Mouse (Mus musculus) frontal cortex, postnatal 25 days (tissue): ENCODE results near the gene Tedc1.
"Not testable (repeated sequence)": the region's sequence is repeated elsewhere in the genome, so short reads cannot be mapped to it uniquely, and the experiment has no call there.

Source experiments
- DNase-seq, 2 experiments: peaks; one replicate each; pipeline ENCODE4 v3.0.0; 2022; ENCODE audit warnings: low spot score in 2 of 2

The Tedc1 gene

DNA sequence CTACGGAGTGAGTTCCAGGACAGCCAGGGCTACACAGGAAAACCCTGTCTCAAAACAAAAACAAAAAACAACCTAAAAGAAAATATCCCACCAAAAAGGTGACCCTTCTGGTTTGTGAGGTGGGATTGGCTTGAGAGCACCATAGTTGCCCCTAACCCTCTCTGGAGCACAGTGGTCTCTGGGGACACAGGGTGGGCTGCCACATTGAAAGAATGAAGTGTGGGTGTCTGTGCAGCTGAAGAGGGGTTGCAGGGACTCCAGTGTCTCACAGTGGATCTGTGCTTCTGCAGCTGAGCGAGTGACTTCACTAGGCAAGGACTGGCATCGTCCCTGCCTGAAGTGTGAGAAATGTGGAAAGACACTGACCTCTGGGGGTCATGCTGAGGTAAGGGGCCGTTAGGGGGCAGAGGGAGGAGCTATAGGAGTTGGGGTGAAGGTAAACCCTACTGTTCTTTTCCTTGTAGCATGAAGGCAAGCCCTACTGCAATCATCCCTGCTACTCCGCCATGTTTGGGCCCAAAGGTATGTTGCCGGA lies 3.2 kb upstream of the Tedc1 start:
- DNase-seq, result no peak

DNA sequence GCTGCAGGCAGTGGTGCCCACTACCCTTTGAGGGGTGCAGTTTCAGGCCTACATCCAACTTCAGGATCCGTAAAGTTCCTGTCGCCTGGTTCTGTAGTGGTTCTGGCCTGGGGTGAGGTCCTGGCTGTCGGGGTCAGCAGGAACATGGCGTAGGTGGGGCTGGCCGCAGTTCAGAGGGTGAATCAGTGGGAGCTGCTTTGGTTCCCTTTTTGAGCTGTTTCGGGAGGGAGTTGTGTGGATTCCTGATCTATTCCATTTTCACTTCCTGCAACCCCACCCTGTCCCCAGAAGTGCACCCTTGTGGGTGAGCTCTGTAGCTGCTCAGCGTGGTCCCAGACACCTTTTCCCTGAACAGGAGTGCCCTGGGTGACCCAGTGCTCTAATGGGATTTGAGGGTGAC lies 2.2 kb upstream of the Tedc1 start:
- DNase-seq, result no peak

DNA sequence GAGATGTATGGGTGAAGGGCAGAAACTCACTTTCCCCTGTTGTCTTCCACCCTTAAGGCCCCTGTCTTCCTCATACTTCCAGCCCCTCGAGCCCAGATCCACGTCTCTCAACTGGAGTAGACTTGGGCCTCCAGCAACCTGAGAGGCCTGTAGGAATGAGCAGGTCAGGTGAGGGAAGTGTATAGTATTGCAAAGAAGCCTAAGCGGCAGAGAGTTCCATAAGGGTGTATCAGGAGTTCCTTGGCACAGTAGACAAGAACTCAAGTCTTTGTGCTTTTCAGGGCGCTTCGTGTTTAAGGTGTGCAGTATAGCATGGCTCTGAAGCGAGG lies 1.5 kb upstream of the Tedc1 start:
- DNase-seq, result no peak

DNA sequence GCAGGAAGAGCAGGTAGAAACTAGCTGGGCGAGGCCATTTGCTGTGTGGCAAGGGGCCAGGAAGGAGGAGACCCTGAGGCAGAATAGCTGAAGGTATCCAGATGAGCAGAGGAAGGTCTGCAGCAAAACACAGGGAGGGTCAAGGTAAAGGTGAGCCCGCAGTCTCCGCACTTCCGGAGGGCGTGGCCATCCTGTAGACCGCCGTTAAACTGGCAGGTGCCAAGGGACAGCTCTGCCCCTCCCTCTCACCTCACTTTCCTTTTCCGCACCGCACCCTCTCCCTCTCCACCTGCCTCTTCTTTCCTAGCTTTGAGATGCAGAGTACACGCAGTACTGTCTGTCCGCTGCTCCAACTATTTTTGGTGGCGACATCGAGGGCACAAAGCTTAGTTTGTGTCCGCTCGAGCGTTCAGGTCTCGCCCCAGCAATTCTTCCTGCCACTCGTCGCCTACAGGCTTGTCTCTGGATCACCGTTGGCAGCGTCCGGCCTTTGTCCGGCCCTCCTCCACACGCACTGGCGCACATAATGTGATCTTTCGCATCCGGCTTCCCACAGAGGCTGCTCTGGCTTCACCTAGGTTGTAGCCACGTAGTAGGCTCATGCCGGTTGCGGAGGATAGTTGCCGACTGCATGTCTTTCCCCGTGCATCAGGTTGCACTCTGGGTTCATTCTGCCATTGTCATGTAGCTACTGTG lies 997 bp upstream of the Tedc1 start:
- DNase-seq, result no peak

DNA sequence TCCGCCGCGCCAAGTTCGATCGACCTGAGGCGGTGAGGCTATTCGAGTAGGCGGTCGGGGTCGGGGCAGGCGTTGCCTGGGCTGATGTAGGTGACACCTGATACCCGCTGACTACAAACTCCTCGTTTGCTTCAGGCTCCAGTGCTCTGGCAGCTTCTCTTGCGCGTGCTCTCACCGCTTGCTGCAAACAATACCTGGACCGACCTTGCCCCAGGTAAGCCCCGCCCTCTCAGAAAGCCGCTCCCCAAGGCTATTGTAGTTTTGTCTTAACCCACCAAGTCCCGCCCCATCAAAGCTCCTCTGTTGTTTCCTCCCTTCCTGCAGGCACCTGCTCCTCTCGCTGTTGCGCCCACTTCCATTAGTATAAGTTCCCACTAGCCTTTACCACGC lies 314 bp downstream of the Tedc1 start:
- no peak for DNase-seq

DNA sequence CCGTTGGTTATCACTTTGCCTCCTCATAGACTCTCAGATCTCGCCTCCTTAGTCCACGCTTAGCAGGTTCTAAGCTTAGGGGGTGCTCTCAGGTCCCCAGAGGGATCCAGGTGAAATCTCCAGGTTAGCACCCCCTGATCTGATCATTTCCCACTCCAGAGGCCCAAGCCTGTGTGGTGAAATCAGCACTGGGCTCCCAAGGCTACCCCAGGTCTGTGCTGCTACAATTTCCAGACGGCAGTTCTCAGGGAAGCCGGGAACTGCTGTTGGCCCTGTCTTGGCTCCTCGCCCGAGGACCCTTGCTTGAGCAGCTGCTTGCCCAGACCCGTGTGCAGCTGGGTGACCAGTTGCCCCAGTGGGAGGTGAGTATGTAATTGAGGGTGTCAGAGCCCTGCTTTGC lies 781 bp downstream of the Tedc1 start:
- DNase-seq, result no peak

DNA sequence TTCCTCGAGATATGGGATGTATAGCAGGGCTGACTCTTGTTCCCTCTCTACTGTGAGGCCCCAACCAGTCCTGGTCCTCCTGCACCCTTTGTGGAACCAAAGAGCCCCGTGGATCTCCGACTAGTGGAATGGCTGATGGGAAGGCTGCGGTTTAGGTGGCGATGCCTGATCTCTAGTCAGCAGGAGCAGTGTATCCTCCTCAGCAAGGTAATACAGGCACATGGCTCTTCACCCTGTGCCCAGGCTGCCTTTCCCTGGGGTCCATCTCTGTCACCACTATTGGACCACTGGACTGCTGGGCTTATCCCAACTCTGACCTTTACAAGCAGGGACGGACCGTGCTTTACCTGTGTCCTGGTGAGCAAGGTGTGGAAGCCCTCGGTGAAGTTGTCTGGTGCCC lies 1.3 kb downstream of the Tedc1 start:
- DNase-seq, result no peak

DNA sequence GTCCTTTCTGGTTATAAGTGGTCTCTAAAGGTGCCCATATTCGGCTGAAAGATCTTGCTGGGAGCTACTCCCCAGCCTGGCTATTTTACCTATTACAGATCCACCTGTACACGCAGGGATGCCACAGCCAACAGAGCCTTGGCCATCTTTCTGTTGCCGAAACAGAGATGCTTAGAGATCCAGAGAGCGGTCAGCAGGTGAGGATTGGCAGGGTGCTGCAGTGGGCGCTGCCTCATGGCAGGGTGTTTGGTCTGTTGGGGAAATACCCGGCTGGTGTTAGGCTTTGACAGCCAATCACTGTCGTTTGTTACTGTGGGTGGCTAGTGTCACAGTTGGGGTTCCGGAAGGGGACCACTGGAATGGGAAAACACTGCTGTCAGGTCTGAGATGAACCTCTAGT lies 1.8 kb downstream of the Tedc1 start:
- no peak for DNase-seq

DNA sequence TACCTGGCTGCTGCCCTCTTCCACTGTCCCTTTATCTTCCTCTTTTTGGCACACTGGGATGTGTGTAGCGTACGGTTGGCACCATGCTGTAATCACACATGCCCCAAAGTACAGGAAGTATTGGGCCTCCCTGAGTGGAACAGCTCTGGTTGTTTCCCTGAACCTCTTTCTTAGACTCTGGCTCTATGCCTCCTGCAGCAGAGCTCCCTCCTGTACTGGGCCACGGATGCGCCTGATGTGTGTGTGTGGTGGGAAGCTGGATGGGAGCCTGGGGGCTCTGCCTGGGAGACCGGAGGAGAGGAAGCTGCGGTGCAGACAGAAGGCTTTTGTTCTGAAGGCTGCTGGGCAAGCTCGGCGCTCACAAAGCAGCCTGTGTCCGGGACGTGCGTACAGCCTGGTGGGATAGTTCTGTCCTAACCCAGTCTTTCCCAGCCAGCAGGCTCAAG lies 7.4 kb downstream of the Tedc1 start:
- no peak for DNase-seq

DNA sequence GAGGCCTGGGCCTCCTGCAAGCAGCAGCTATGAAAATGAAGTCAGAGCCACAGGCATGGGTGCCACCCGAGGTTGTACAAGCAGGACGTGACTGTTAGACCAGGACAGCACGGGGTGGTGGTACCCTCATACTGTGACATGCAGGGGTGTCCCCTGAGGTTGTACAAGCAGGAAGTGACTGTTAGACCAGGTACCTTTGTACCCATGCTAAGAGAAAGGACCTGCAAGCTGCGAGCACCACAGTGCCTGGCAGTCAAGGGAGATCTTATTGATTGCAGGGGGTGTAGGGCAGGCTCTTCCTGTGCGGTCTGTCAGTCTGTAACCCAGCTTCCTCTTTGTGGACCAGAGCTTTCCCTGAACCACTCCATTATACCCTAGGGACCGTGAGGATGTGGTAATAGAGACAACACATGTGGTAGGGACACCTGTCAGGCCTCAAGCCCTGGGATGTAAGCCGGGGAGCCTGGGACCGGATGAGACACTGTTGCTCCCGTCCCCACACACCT lies 11.9 kb downstream of the Tedc1 start:
- no peak for DNase-seq

DNA sequence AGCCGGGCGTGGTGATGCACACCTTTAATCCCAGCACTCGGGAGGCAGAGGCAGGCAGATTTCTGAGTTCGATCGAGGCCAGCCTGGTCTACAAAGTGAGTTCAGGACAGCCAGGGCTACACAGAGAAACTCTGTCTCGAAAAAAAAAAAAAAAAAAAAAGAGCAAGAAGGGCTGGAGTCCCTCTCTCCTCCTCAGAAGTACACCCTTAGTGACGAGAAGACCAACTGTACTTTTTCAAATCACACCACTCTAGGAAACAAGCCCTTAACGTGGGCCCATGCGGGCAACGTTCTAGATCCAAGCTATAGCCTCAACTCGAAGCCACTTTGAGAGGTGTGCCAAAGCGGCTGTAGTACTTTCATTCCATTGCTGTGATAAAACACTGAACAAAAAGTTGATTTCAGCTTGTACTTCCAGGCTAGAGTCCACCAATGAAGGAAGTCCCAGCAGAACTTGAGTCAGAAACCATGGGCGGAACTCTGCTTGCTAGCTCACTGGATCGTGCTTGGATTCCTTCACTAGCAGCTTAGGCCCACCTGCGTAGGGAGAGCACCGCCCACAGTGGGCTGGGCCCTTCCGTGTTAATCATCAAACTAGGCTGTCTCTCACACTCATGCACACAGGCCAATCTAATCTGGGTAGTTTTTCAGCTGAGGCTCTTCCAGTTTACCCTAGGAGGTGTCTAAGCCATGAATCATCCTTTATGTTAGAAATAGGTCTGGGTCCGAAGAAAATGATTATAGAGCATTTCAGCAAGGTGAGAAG lies 20.9 kb downstream of the Tedc1 start:
- DNase-seq, result no peak

DNA sequence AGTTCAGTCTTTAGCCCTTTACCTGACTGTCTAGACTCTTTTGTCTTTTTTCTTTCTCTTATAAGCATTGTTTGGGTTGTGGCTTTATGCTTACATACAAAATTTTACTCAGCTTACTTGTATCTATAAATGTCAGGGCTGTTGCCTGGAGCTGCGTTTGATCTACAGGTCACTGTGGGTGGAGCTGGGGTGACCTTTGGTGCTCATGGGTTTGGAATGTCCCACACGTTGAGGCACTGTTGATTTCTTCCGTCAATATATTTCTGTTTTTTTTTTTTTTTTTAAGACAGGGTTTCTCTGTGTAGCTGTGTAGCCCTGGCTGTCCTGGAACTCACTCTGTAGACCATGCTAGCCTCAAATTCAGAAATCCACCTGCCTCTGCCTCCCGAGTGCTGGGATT lies 24.8 kb downstream of the Tedc1 start:
- DNase-seq, result no peak

DNA sequence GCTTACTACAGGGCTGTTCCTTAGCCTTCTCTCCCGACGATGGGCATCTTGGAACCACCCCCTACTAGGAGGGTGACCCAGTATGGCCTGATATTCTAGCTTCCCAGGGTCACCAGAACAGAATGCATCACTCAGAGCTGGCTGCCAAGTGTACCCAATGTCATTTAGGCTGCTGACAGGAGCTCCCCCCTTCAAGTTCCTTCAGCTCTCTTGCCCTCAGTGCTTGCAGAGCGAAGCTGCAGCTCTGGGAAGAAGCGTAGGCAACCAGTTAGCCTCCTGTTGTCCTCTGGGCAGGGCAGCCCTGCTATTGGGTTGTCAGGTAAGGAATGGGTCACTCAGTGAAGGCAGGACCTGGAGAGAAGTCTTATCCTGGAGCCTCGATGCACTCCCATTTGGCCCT lies 28.7 kb downstream of the Tedc1 start:
- DNase-seq, result no peak

DNA sequence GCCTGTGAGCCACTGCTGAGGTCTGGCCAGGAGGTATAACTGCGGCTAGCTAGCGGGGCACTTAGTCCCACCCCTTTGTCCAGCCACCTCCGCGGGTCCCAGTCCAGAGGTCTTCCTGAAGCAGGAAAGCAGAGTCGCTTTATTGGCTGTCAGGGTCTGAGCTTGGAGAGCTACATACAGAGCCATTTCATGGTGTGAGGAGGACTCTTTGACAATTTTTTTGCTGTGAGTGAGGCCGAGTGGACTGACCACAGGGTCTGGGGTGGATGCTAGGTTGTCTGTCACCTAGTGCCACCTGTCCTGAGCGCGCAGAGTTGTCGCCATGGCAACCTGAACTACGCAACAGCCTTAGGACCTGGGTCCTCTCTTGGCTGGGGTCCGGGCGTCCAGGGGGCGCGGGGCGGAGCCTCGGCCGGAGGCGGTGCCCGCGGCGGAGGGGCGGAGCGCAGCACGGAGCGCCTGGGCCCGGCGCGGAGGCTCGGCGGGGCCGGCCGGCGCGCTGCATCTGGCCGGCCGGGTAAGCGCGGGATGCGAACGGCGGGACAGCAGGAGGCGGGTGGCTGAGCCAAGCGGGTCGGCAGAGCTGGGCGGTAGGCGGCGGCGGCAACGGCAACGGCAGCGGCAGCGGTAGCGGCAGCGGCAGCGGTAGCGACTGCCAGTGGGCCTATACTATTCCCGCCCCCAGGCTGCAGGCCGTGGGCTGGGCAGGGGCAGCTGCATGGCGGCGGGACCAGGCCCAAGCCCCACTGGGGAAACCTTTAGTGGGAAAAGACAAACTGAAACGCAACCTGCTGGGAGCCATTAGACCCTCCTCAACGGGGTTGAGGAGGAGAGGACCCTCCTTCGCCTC lies 29.4 kb downstream of the Tedc1 start, which contains the start of gene Tmem121:
Gene Tmem121, plus strand, starts transcription at position 489 of the 850 bp plus-strand sequence.
- peak in 1 of 2 experiments; percentile 27 for DNase-seq

DNA sequence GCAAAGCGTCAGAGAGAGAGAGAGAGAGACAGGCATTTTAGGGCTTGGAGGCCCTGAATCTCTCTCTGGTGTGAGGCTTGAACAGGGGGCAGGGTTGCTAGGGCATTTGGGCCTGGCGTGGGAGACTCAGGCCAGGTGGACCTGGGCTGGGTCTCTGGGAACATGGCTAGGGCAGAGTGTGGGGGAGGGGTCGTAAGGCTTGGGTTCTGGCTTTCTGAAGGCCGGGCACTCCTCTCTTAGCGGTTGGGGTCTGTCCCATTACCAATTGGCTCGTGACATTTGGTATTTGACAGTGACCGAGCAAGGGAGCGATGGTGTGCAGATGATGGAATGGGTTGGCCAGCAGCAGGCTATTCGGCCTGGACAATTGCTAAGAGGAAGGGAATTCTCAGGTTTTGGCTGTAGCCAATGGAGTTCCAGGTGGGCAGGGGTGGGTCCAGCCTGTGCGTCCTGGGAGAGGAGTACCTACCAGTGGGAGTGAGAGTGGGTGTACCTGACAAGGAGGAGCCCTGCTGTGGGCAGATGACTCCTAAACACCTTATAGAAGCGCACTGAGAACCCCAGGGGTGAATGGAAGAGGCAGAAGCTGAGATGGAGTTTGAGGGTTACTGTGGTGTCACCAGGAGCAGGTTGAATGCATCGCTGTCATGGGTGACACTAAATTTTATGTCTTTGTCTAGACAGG lies 30.2 kb downstream of the Tedc1 start:
- DNase-seq, result no peak

DNA sequence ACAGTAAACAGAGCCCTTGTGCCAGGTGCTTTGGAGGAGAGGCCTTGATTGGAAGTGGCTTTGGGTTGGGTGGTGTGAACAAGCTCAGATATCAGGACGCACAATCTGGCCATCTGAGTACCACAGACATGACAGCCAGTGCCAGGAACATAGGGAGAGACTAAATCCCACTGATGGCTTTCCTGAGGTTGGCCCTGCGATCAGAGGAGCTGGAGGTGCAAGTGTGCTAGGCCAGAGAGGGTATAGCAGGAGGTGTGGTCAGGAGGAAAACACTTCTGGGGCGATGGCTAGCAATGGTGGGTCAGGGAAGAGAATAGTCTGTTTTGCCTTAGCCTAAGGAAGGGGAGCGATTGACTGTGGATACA lies 30.8 kb downstream of the Tedc1 start:
- no peak for DNase-seq

DNA sequence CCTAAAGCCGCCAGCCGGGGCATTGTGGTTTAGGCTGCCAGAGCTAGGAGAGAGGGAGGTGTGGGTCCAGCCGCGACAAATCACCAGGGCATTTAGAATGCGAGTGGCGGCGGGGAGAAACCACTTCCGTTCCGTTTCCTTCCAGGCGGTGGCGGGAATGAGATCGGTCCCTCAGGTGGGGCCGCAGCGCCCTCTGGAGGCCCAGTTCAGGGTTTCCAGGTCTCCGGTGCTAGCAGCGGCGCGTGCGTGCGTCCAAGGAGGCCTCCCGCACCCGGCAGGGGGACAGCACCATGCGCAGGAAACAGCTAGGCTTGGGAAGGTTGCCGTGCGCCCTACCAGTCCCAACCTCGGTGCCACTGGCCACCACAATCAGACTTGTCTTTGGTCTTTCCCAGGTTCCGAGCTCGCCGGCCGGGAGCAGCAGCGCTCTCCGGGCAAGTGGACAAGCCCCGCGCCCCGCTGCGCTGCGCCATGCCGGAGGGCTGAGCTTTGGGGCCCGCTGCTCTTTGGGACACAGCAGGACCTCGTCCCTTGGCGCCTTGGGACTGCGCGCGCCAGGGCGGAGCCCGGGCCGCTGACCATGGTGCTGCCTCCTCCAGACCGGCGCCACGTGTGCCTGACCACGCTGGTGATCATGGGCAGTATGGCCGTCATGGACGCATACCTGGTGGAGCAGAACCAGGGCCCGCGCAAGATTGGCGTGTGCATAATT lies 31.5 kb downstream of the Tedc1 start:
- peak; percentile 89 to 92 for DNase-seq

DNA sequence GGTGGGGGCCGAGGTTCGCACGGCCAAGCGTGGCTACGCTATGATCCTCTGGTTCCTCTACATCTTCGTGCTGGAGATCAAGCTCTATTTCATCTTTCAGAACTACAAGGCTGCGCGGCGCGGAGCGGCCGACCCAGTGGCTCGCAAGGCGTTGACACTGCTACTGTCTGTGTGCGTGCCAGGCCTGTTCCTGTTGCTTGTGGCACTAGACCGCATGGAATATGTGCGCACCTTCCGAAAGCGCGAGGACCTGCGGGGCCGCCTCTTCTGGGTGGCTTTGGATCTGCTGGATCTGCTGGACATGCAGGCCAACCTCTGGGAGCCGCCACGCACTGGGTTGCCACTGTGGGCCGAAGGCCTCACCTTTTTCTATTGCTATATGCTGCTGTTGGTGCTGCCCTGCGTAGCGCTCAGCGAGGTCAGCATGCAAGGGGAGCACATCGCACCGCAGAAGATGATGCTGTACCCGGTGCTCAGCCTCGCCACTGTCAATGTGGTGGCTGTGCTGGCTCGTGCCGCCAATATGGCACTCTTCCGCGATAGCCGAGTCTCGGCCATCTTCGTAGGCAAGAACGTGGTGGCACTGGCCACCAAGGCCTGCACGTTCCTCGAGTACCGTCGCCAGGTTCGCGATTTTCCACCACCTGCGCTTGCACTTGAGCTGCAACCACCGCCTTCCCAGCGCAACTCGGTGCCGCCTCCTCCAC lies 32.3 kb downstream of the Tedc1 start:
- no peak for DNase-seq

DNA sequence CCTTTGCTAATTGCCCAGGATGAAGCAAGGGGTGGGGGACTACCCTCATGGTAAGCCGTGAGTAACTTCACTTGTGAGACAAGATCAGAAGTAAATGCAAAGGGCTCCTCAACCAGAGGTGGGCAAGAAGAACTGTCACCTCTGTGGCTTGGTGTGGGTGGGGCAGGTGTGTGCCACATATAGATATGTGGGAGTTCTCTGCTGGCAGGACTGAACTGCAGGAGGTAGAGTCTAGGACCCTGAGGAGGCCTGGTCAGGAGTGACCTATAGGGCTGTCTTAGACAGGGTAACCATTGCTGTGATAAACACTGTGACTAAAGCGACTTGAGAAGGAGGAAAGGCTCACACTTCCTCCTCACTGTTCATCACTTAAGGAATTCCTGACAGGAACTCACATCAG lies 37.2 kb downstream of the Tedc1 start:
- DNase-seq, result no peak

DNA sequence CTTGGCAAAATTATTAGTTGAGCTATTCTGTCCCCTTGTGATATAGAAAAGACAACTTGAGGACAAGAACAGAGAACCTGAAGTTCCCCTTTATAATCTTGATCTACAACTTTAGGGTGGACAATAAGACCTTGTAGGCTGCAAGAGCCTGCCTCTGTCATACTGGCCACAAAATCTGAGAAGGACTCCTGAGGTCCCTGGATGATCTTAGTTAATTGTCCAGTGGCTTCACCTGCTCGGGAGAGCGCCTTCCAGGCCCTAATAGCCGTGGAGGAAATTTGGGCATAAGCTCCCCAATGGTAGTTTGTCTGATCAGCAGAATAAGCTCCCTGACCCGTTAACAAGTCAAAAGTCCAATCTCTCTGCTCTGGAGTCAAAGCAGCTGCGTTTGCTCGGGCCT lies 42.9 kb downstream of the Tedc1 start:
- not testable (repeated sequence) for DNase-seq
